Mouse (Mus musculus) liver, embryonic 16.5 days (tissue): ENCODE measurements around the gene Gm28042. TPM values are rescaled to one million over a fixed set of nuclear protein-coding genes. Genes with fewer than 3 reads are reported as not detected.

Source experiments
- ATAC-seq: fragments of 200-750 bp; cut with Nextera tagmentation; 2 replicates; pipeline ENCODE4 v1.8.0; 2017; ENCODE audit warnings: low read depth, mild to moderate bottlenecking, moderate number of reproducible peaks, moderate library complexity
- H3K27ac ChIP-seq: fragments of 300-500 bp; sonication (generic); 2 replicates; pipeline ENCODE4 v1.5.1; 2014; ENCODE audit warnings: mild to moderate bottlenecking, low read length
- H3K27me3 ChIP-seq: fragments of 300-500 bp; sonication (generic); 2 replicates; pipeline ENCODE4 v1.6.1; 2014; ENCODE audit warnings: low read depth, low read length, mixed read lengths; ENCODE audit not compliant: control insufficient read depth, insufficient read depth
- H3K36me3 ChIP-seq: fragments of 300-500 bp; sonication (generic); 2 replicates; pipeline ENCODE4 v1.6.1; 2014; ENCODE audit warnings: mild to moderate bottlenecking; ENCODE audit not compliant: control insufficient read depth, insufficient read depth
- H3K4me1 ChIP-seq: fragments of 300-500 bp; sonication (generic); 2 replicates; pipeline ENCODE4 v1.6.1; 2014; ENCODE audit warnings: low read depth, low read length, mixed read lengths; ENCODE audit not compliant: control insufficient read depth
- H3K4me2 ChIP-seq: fragments of 300-500 bp; sonication (generic); 2 replicates; pipeline ENCODE4 v1.6.1; 2014; ENCODE audit warnings: low read depth, low read length, mixed read lengths
- H3K4me3 ChIP-seq: fragments of 300-500 bp; sonication (generic); 2 replicates; pipeline ENCODE4 v1.5.1; 2014; ENCODE audit warnings: low read depth, mild to moderate bottlenecking, low read length
- H3K9ac ChIP-seq: fragments of 300-500 bp; sonication (generic); 2 replicates; pipeline ENCODE4 v1.6.1; 2014; ENCODE audit warnings: low read depth, low read length
- H3K9me3 ChIP-seq: fragments of 300-500 bp; sonication (generic); replicated peaks from 2 replicates; pipeline ENCODE4 v1.6.1; 2016; ENCODE audit warnings: low read length; ENCODE audit not compliant: control insufficient read depth
- WGBS: fragments of 180-500 bp; shearing (Covaris S2); extraction: QIAGEN DNeasy Blood & Tissue Kit; methylation state at CpG from one replicate; pipeline ENCODE4 v1.1.7; 2014; ENCODE audit not compliant: insufficient replicate concordance; 5-methylcytosine and 5-hydroxymethylcytosine counted together
- microRNA-seq: library from miRNA; unstranded; fragments of <30 nt; microRNA quantifications from one replicate; pipeline ENCODE4, GENCODE M21; 2016
- polyA plus RNA-seq: library from polyadenylated mRNA; unstranded; fragments of >200 nt; fragmentation: Nextera tagmentation; extraction: Ambion mirVana; gene quantifications from 2 replicates; pipeline ENCODE4 v1.2.1, GENCODE M21; 2015

Gm28042 gene
- polyA plus RNA-seq, 1 experiment from 2014 or later = 1.1 TPM

DNA sequence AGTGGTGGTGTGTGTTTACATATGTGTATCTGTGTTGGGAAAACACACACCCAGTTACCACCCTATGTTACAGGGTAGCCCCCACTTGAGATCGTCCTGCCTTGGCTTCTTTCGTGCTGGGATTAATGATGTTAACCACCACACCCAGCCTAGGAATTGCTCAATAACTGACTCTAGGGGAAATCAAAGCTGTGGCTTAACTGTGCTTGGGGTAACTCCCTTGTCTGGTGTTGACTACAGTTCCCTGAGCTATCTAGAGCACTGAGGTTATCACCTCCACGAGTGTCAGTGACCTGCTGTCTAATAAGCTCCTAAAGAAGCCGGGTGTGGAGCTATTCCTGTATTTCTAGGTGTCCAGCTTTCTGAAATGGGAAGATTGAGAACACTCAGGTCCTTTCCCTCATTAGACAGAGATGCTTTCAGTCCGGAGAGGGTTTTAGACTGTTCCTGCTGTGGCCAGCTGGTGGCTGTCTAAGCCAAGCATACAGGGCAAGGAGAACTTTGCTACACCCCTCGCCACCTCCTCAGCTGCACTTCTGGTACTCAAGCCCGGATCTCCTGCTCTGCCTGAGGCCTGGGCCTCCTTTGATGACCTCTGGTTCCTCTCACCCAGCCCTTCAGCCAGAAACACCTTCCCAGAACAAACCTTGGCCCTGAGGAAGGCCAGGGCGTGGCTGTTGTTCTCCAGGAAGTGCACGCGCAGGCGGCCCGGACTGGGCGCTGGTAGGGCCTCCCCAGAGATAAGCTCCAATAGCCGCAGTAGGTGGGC, 57.5 kb downstream of the Gm28042 start:
- Histone ChIP-seq H3K27me3 (no peaks in the 10 kb centered on the region), H3K36me3 (no peaks in the 10 kb centered on the region), H3K9me3 (no peaks in the 10 kb centered on the region), H3K9ac (no peak overlapping the region), H3K27ac (no peak overlapping the region), H3K4me1 (no peaks in the 10 kb centered on the region), H3K4me3 (no peak overlapping the region), H3K4me2 (no peak overlapping the region)
- no peak; the same call in 1 of the 2 replicates for ATAC-seq
- 38% methylated on average over 14 of the region's 14 CpGs for WGBS

DNA sequence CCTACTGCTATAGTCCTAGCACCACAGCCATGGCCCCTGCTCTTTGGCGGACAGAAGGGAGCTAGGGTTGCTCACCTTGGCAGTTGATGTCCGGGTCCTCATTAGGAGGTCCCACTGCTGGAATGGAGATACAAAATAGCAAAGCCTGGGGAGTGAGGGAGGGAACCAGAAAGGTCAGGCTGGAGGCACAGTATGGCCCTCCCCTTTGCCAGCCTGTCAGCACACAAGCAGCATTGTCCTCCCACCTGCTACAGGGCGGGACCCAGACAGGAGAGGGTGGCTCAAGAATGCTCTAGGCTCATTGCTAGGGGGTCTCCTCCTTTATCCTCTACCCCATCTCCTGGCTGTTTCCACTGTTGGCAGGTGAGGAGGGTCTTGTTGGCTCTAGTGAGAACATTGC, 58.7 kb downstream of the Gm28042 start:
- WGBS = 68% methylated on average over 3 of the region's 3 CpGs
- H3K9me3 ChIP-seq = no peaks in the 10 kb centered on the region
- no peak for ATAC-seq
- H3K4me2 ChIP-seq = no peak overlapping the region
- no peaks in the 10 kb centered on the region for H3K27me3 ChIP-seq
- H3K36me3 ChIP-seq = no peaks in the 10 kb centered on the region
- no peaks in the 10 kb centered on the region for H3K4me1 ChIP-seq
- no peak overlapping the region for H3K4me3 ChIP-seq
- no peak overlapping the region for H3K9ac ChIP-seq
- H3K27ac ChIP-seq = no peak overlapping the region

DNA sequence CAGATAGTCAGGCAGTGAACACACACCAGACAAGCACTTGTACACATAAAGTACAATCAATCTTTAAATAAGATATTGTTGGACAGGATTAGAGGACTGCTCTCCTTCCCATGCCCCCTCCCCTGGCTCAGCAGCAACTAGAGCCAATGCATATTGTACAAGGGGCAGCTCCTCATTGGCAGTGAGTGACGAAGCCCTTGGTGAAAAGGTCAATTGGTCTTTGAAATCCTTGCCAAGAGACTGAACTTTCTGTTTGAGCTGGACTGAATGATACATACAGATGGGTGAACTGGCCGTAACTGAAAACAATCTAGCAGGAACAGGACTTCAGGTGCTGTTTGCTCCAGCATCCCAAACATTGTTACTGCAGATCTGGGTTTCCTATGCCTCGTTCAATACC, 60.1 kb downstream of the Gm28042 start:
- H3K27me3 ChIP-seq = no peaks in the 10 kb centered on the region
- H3K4me3 ChIP-seq = no peak overlapping the region
- H3K9me3 ChIP-seq = no peaks in the 10 kb centered on the region
- no peak for ATAC-seq
- H3K36me3 ChIP-seq = no peaks in the 10 kb centered on the region
- H3K4me2 ChIP-seq = no peak overlapping the region
- H3K9ac ChIP-seq = no peak overlapping the region
- 66% methylated on average over 3 of the region's 3 CpGs for WGBS
- H3K27ac ChIP-seq = no peak overlapping the region
- H3K4me1 ChIP-seq = no peaks in the 10 kb centered on the region

DNA sequence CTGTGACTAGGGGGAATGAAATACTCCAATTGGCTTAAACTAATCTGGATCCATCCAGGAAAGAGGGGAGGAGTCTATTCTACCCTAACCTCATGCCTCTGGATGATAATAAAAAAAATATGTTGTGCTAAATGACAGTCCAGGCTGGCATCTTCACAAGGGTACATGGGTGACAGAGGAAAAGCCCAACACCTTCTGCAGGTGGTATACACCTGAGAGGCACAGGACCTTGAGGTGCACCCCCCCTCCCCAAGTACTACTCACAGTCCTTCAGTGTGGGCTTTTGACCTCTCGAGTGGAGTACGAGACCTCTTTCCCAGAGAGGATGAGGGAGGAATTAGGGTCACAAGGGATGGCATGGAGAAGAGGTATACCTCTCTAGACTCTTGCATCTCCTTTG, 60.6 kb downstream of the Gm28042 start:
- Histone ChIP-seq H3K4me2 (no peak overlapping the region), H3K4me3 (no peak overlapping the region), H3K4me1 (no peaks in the 10 kb centered on the region), H3K9me3 (no peaks in the 10 kb centered on the region), H3K36me3 (no peaks in the 10 kb centered on the region), H3K9ac (no peak overlapping the region), H3K27me3 (no peaks in the 10 kb centered on the region), H3K27ac (no peak overlapping the region)
- WGBS = 77% methylated on average over 2 of the region's 2 CpGs
- no peak for ATAC-seq

DNA sequence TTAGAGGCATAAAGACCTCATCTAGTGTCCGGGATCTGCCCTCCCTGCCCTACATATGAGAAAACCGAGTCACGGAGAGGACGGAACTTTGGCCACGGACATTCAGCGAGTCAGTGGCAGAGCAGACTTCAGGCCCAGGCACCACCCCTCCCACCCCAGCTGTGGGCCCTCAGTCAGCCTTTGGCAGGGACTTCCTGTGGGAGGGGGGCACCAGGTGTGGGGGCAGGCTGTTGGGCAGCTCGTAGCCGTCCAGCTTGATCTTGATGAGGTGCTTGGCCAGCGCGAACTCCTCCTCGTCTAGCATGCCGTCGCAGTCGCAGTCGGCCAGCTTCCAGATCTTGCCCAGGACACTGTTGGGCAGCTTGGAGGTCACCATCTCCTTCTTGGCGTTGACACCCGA, 63.7 kb downstream of the Gm28042 start:
- no peaks in the 10 kb centered on the region for H3K27me3 ChIP-seq
- no peak overlapping the region for H3K4me3 ChIP-seq
- no peak overlapping the region for H3K27ac ChIP-seq
- H3K36me3 ChIP-seq = no peaks in the 10 kb centered on the region
- no peaks in the 10 kb centered on the region for H3K9me3 ChIP-seq
- H3K4me2 ChIP-seq = no peak overlapping the region
- no peaks in the 10 kb centered on the region for H3K4me1 ChIP-seq
- H3K9ac ChIP-seq = no peak overlapping the region
- 88% methylated on average over 17 of the region's 17 CpGs for WGBS
- no peak for ATAC-seq

Small RNA genes within 50 kb of the gene (microRNA-seq; reads per million reads assigned to microRNA genes)
- not detected for gene Mir7665

Other genes with a start within 250 kb of the Gm28042 start
- 7.4 and 9.1 TPM in 2 replicates for gene Rpap1, start 240.0 kb upstream of the Gm28042 start, polyA plus RNA-seq
- 0.75 and 1.1 TPM in 2 replicates for gene Tyro3, start 229.8 kb upstream of the Gm28042 start, polyA plus RNA-seq
- gene Mga, start 130.3 kb upstream of the Gm28042 start, polyA plus RNA-seq = 6.1 TPM in 2 replicates
- 0.19 and 0.25 TPM in 2 replicates for gene Mapkbp1, start 54.8 kb upstream of the Gm28042 start, polyA plus RNA-seq
- gene Jmjd7, start within 50 bp of the Gm28042 start, polyA plus RNA-seq = 3.9 and 4.0 TPM in 2 replicates
- 0.13 and 0.36 TPM in 2 replicates for gene Pla2g4b, start 5.9 kb downstream of the Gm28042 start, polyA plus RNA-seq
- gene Ehd4, start 127.1 kb downstream of the Gm28042 start, polyA plus RNA-seq = 17.5 and 20.6 TPM in 2 replicates
- gene Pla2g4e, start 217.8 kb downstream of the Gm28042 start, polyA plus RNA-seq = not detected in 2 replicates